Mouse (Mus musculus) activated CD4-positive, CD25-positive, alpha-beta regulatory T cell (primary cell): ENCODE measurements around the gene Lrrc29. TPM values are rescaled to one million over a fixed set of nuclear protein-coding genes. Genes with fewer than 3 reads are reported as not detected.

ENCODE experiments used
- polyA plus RNA-seq, 2 experiments: library from polyadenylated mRNA; unstranded; fragments of 100-300 nt; shearing (Covaris generic); gene quantifications; one replicate each; pipeline ENCODE4 v1.2.1; 2017

Gene Lrrc29
- polyA plus RNA-seq, result 1 to 10 TPM; 3.3 TPM

GRCm38 (mm10) chr8:105326141-105326672 is at the start of gene Lrrc29, which contains the start of gene Tmem208:
Gene Lrrc29, minus strand, starts transcription at chr8:105326278.
Gene Tmem208, plus strand, starts transcription at chr8:105326354.

GRCm38 (mm10) chr8:105373032-105373431 is 47.0 kb upstream of the Lrrc29 start, which contains the start of gene Plekhg4:
Gene Plekhg4, plus strand, starts transcription at chr8:105373274.

GRCm38 (mm10) chr8:105348450-105349095 is 22.5 kb upstream of the Lrrc29 start, which contains the start of gene Slc9a5:
Gene Slc9a5, plus strand, starts transcription at chr8:105348843.

DNA sequence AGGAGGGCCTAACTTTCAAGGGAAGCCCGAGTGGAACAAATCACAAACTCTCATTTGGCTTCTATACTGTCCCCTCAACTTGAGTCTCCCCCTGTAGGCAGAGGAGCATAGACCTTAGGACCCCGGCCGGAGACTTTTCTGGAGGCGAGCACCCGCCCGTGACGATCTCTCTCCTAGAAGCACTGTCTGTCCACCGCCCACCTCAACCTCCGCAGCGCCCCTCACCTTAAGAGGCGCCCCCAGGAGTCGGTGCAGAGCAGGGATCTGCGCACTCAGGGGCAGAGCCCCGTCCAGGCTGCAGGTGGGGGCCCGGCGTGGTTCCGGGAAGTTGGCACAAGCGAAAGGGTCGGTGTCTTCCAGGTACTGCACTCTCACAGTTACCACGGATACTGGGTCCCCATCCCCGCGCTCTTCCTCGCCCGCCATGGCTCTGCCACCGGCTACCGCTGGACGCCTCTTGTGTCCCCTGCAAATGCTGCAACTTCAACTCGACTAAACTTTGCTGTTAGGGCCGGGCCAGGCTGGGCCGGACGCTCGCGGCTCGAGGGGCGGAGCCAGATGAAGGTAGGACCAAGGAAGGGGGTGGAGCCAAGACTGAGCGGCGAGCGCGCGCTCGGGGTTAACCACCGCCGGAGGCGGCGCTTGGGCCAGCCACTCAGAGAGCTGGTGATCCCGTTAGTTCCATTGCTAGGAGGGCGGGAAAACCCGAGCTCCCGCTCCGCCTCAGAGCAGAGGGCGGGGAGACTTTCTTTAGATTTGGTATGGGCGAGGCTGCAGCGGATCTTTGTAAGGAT is 21.5 kb upstream of the Lrrc29 start, which contains the start of gene Fhod1:
Gene Fhod1, minus strand, starts transcription at position 526 of the 794 bp plus-strand sequence.

DNA sequence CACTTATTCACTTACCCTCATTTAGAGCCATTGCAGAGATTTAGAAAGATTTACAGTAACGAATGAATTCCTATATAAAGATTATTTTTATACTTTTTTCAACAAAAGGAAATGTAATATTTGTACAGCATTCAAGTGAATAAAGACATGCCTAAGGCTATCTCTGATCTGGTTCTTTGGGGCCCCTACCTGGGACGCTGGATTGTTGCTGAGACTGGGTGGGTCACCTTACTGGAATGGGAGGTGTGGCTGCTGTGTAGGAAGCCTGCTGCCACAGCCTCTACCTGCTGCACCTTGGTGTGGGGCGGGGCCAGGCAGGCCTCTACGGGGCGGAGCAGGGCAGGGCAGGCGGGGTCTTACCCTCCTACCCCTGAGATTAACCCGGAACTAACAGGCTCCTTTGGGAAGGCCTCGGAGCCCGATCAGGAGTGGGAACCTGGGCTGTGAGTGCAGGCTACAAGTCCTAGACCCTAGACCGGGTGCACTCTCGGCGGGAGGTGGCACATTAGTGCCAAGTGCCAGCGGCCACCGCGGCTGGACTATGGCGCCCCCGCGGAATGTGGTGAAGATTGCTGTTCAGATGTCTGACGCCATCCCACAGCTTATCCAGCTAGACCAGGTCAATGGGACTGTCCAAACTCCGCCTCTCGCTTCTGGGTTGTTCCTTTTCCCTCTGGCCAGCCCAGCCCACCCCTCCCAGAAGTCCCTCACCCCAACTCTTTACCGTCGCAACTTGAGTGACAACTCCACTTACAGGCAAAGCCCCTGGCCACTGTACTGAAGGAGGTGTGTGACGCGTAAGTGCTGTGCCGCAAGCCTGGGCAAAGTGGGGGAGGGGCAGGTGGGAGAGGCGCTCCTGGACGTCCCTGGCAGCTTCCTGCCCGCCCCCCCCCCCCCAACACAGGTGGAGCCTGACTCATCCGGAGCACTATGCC is 20.6 kb downstream of the Lrrc29 start, which contains the start of gene Elmo3:
Gene Elmo3, plus strand, starts transcription at position 391 of the 935 bp plus-strand sequence.

DNA sequence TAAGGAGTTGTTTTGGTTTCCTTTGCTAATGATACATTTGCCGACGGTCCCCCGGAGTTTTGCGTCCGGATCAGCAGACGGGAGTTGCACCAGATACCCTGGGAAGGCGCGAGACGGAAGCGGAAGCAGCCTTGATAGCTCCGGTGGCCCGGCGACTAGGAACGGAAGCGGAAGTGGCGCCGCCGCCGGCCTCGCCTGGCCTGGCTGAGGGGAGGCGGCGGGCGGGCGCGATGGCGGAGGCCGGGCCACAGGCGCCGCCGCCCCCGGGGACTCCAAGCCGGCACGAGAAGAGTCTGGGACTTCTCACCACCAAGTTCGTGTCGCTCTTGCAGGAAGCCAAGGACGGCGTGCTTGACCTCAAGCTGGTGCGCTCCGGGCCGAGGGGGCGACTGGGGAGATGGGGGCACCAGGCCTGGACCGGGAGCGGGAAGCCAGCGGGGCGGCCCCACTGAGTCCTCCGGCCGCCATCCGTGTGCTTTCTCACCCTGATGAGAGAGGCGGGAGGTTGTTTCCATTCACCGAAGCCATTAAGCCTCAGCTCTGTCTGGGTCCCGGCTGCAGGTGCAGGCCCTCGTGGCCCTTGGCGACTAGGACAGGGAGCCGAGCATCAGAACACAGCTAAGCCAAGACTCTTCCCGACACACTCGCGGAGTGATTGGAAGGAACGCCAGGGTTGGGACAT is 28.4 kb downstream of the Lrrc29 start, which contains the start of gene E2f4:
Gene E2f4, plus strand, starts transcription at position 153 of the 682 bp plus-strand sequence.

GRCm38 (mm10) chr8:105295895-105296573 is 30.0 kb downstream of the Lrrc29 start, which contains the start of gene Exoc3l:
Gene Exoc3l, minus strand, starts transcription at chr8:105296101.

DNA sequence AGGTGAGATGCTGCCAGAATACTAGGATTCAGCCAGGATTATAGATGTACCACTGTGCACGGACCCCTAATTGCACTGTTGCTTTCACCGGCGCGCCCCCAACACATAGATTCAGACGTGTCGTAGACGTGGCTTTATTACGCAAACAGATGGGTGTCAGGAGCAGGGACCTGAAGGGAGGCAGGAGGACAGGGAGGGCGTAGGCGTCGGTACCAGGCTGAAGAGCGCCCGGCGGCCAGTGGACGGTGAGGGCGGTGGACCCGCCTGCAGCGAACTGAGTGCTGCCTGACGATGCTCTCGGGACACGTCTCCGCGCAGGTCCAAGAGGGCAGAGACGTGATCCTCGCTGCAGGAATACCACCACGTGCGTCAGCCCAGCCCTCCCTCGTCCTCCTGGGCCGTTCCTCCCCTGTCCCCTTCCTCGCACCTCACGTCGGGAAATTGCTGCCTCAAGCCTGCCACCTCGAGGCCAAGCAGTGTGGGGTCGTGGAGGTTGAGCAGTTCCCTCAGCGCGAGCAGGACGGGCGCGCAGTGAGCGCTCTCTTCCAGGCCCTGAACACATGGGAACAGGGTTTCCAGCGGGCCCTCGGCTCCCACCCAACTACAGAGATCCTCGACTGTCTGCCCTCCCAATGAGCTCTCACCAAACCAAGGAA is 36.1 kb downstream of the Lrrc29 start, which contains the start of gene 4931428F04Rik:
Gene 4931428F04Rik, minus strand, starts transcription at position 60 of the 656 bp plus-strand sequence.

DNA sequence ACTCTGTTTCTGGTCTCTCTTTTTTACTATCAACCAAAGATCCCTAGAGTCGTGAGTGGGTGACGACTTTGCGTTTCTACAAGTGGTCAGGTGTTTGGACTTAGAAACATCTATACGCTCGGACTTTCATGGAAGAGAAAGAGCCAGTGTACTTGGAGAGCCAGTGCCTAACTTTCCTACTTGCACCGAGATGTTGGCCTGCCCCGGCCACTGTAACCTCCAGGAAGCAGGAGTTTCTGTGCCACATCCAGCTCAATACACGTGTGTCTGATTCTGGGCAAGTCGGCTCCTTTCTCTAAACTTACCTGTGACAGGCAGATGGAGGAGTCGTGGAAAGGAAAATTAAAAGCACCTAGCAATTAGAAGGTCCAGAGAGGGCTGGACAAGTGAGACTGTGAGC is 50.2 kb downstream of the Lrrc29 start, which contains the start of gene Nol3:
Gene Nol3, plus strand, starts transcription at position 301 of the 400 bp plus-strand sequence.

GRCm38 (mm10) chr8:105269461-105269947 is 56.6 kb downstream of the Lrrc29 start, which contains the start of gene Hsf4:
Gene Hsf4, plus strand, starts transcription at chr8:105269801.

DNA sequence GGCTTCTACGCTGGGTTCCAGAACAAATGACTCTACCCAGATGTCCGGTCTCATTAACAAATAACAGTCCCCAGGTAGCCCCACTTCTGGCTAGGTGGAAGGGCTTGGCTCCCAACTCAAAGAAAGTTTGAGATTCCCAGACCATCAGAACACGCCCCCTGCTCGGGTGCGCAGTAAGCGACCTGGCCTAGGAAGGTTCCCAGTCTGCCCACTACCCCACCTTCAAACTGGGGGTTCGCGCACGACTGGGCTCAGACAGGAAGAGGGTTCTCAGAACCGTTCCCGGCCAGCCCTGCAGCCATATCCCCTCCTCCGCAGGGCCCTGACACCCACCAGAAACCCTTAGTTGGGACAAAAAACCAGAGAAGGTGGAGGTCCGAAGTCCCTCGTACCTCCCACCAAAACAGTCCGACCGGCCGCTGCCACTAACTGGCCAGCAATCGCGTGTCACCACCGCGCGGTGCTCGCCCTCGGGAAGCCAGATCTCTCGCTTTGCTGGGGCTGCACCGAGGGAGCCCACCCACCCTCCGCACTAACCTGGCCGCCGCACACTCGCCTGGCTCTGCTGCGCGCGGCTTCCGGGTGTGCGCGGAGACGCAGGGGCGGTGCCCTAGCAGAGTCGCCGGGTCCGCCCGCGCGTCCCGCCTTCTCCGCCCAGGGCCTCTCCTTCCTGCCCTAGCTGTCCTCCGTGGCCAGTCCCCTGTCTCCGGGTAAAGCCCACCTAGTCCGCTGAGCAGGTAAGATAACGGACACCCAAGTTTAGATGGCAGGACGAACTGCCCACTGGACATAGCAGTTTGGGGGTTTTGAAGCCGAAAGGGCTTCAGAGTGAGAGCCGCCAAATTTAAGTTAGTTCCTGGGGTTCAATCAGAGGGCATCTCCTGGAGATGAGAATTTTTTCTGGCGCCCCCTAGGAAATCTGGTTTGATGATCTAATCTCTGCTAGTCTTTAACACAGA is 61.8 kb downstream of the Lrrc29 start, which contains the start of the genes Tradd and Fbxl8:
Gene Tradd, minus strand, starts transcription at position 586 of the 959 bp plus-strand sequence.
Gene Fbxl8, plus strand, starts transcription at position 625 of the 959 bp plus-strand sequence.

Other genes with a start within 250 kb of the Lrrc29 start
- gene Ces3b, start 242.5 kb downstream of the Lrrc29 start, polyA plus RNA-seq, result under 1 TPM in 1 of 2 experiments, not detected in 1; 0.10 TPM
- under 1 TPM in 1 of 2 experiments, not detected in 1; 0.07 TPM for gene Ces4a, start 194.5 kb downstream of the Lrrc29 start, polyA plus RNA-seq
- 100 to 1,000 TPM; 115 to 135 TPM for gene Cbfb, start 155.6 kb downstream of the Lrrc29 start, polyA plus RNA-seq
- gene D230025D16Rik, start 101.1 kb downstream of the Lrrc29 start, polyA plus RNA-seq, result 10 to 100 TPM; 22.1 to 29.3 TPM
- 1 to 10 TPM; 1.2 to 2.0 TPM for gene B3gnt9, start 71.1 kb downstream of the Lrrc29 start, polyA plus RNA-seq
- gene Tradd, start 61.7 kb downstream of the Lrrc29 start, polyA plus RNA-seq, result 10 to 100 TPM; 58.0 to 82.4 TPM
- 10 to 100 TPM; 16.9 to 24.8 TPM for gene Fbxl8, start 61.6 kb downstream of the Lrrc29 start, polyA plus RNA-seq
- gene Hsf4, start 56.5 kb downstream of the Lrrc29 start, polyA plus RNA-seq, result under 1 TPM; 0.92 to 0.93 TPM
- not detected for gene Nol3, start 50.1 kb downstream of the Lrrc29 start, polyA plus RNA-seq
- gene 4931428F04Rik, start 36.4 kb downstream of the Lrrc29 start, polyA plus RNA-seq, result 1 to 10 TPM in 1 of 2 experiments, under 1 TPM in 1; 0.60 to 2.2 TPM
- 1 to 10 TPM; 1.0 to 1.3 TPM for gene Exoc3l, start 30.2 kb downstream of the Lrrc29 start, polyA plus RNA-seq
- 100 to 1,000 TPM; 156 to 166 TPM for gene E2f4, start 28.6 kb downstream of the Lrrc29 start, polyA plus RNA-seq
- gene Elmo3, start 20.7 kb downstream of the Lrrc29 start, polyA plus RNA-seq, result 10 to 100 TPM in 1 of 2 experiments, 1 to 10 TPM in 1; 4.4 to 10.1 TPM
- gene Tmem208, start 76 bp upstream of the Lrrc29 start, polyA plus RNA-seq, result 100 to 1,000 TPM; 127 to 128 TPM
- 1 to 10 TPM; 1.3 to 2.4 TPM for gene Fhod1, start 21.7 kb upstream of the Lrrc29 start, polyA plus RNA-seq
- gene Slc9a5, start 22.6 kb upstream of the Lrrc29 start, polyA plus RNA-seq, result 1 to 10 TPM in 1 of 2 experiments, under 1 TPM in 1; 0.10 to 2.2 TPM
- gene Plekhg4, start 47.0 kb upstream of the Lrrc29 start, polyA plus RNA-seq, result 1 to 10 TPM in 1 of 2 experiments, not detected in 1; 1.1 TPM
- gene Kctd19, start 87.2 kb upstream of the Lrrc29 start, polyA plus RNA-seq, result under 1 TPM in 1 of 2 experiments, not detected in 1; 0.63 TPM
- not detected for gene Lrrc36, start 87.3 kb upstream of the Lrrc29 start, polyA plus RNA-seq
- gene Tppp3, start 145.2 kb upstream of the Lrrc29 start, polyA plus RNA-seq, result 1 to 10 TPM in 1 of 2 experiments, not detected in 1; 1.8 TPM
- gene Zdhhc1, start 170.6 kb upstream of the Lrrc29 start, polyA plus RNA-seq, result 1 to 10 TPM; 1.5 to 4.3 TPM
- gene Hsd11b2, start 192.5 kb upstream of the Lrrc29 start, polyA plus RNA-seq, result under 1 TPM in 1 of 2 experiments, not detected in 1; 0.37 TPM
- gene Atp6v0d1, start 239.8 kb upstream of the Lrrc29 start, polyA plus RNA-seq, result 10 to 100 TPM; 56.2 to 62.2 TPM